Mouse (Mus musculus) induced T-regulatory cell, adult 2 months (primary cell): ENCODE results near the gene Gm28635.
"Not testable (repeated sequence)": the region's sequence is repeated elsewhere in the genome, so short reads cannot be mapped to it uniquely, and the experiment has no call there.

ENCODE experiments used
- DNase-seq: peaks from one replicate; pipeline ENCODE4 v3.0.0-alpha.2; 2012; ENCODE audit warnings: low read depth

The Gm28635 gene

DNA sequence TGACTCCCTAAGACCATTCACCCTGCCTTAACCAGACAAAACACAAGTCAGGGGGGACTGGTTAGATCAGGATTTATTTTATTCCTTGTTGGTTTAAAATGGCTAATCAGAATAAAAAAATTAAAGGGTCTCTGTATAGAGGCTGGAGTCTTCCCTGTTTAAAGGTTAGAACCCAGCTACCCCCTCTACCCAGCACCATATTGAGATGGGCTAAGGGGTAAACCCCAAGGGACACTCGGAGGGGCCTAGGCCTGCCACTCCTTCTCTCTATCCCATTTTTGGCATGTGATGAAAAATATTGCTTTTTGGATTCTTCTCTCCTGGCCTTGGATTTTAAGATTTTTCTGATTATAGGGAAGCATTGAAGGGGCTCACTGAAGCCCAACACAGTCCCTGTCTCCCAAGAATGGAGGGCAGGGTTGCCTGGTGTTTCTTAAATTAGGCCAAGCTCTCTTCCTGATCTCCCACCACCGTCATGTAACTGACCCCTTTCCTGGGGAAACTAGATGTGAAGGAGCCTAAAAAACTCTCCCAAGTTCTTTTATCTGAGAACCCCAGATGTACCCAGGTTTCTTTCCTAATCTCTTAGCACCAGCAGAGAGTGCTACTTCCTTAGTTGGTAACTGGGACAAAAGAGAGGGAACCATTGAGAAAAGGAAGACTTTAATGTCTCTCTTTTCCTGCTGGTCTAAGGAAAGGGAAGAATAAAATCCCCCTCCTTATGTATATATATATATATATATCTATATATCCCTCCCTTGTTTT is 10.4 kb upstream of the Gm28635 start:
- DNase-seq, result no peak

GRCm38 (mm10) chr2:84682605-84683183 is 4.9 kb upstream of the Gm28635 start:
- no peak for DNase-seq

DNA sequence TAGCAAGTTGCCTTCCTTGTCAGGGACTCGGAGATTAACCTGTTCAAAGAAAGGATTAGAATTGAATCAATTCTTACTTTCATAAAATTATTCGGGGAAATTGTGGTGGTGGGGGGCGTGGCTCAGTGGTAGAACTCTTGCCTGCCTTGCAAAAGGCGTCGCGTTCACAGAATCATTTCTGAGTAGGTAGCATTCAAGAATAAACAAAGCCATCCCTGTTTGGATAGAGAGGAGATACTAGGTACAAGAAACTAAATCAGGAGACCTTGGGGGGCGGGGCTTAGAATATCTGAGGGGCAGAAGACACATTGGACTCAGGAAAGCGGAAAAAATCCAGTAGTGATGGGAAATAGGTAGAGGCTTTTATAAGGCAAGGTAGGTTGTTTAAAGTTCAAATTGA is 1.2 kb upstream of the Gm28635 start, which contains the start of gene Tmx2:
Gene Tmx2, minus strand, starts transcription at position 125 of the 400 bp plus-strand sequence.
- DNase-seq, result peak; percentile 44

DNA sequence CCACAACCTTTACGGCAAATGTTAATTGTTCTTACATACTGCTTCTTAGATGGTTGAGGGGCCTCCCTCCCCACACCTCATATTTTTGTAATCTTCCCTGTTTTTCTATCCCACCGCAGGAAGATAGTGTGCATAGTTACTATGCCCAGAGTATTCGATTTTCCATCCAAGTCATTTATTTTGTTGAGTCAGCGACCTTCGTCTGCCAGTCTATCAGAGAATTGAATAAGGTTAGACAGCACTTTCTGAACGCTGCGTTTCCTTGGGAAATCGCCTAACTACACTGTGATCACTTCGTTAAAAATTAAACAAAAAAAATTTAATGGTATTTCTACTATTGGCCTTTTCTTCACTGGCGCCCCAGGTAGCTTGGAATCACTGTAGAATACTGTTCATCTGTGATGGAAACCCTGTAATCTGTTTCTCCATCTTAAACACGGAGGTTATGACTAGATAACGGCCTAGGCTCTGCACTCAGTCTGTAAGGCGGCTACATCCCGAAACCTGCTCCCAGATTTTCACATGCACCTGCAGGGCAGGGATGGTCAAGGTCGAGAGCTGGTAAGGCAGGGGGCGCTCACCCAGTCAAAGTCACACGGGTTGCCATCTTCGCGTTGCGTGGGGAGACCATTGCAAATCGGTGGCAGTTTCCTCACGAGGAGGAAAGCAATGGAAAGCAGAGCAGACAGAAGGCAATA is 422 bp downstream of the Gm28635 start:
- DNase-seq, result no peak

DNA sequence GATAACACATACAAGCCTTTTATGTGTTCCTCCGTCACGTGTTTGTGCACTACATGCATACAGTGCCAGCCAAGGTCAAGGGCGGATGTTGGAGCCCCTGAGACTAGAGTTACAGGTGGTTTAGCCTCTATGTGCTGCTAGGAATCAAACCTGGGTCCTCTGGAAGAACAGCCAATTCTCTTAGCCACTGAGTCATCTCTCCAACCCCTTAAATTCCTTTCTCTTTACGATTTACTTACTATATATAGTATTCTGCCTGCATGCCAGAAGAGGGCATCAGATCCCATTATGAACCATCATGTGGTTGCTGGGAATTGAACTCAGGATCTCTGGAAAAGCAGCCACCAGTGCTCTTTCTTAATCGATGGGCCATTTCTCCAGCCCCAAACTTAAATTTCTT is 6.3 kb downstream of the Gm28635 start:
- DNase-seq, result not testable (repeated sequence)

DNA sequence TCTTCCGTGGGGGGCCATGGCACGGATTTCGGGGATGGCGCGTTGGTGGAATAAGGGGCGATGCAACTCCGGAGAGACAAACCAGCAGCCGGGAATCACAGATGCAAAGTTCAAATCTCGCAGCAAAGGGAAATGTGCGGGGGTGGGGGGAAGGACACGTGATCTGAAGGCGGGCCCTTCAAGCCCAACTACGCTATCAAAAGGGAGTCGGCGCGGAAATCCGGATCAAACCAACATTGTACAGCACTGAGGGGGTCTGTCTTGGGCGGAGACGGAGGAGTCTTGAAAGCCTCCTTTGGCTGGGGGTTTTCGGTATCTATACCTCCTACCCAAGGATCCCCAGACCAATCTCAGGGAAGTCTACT is 7.3 kb downstream of the Gm28635 start, which contains the start of gene Selenoh:
Gene Selenoh, minus strand, starts transcription at position 202 of the 365 bp plus-strand sequence.
- DNase-seq, result peak; percentile 95

DNA sequence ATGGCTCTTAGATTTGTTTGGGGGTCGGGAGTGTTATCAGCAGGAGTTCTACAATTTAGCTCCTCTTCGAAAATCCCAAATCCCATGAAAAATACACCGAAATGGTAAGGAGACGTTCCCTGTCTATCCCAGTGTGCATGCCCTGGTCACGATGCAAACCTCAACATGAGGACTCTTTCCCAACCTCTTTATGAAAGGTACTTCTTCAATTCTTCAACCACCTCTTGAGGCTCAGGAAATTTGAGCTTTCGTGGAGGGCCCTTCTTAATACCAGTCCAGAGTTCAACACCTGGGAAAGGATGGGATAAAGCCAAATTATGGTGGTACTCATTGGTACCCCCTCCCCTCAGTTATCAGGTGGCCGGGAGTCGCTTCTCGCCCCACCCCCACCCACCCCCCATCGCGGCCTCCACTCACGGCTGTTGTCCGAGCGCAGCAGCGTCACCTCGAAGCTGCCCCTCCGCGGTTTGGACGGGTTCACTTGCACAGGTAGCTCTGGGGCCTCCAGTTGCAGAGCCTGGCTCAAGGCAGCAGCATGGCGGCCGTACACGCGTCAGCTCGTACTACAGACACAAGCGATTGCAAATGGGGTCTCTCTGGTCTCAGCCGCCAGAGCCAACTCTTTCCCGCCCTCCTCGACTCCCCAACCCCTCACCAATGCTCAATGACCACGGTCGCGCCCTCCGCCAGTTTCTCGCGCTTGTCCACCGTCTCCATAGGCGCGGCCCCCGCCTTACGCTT is 7.8 kb downstream of the Gm28635 start:
- peak; percentile 21 for DNase-seq

DNA sequence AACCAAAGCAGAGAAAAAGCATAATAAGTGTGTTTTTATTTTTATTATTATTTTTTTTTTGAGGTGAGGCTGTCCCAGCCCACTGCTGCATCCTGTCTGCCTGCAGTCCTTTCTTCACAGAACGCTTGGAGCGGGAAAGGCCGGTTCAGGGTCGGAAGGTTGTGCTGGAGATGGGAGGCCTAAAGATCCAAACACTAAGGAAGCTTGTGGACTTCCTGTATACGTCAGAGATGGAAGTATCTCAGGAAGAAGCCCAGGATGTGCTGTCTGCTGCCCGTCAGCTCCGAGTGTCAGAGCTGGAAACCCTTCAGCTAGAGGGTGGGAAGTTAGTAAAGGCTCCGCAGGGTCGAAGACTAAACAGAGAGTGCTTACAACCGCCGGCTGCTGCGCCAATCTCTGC is 11.8 kb downstream of the Gm28635 start:
- no peak for DNase-seq

- peak; percentile 78 for DNase-seq
Observed at GRCm38 (mm10) chr2:84662866-84663265, 15.0 kb downstream of the Gm28635 start.

- DNase-seq, result peak; percentile 81
Observed at GRCm38 (mm10) chr2:84660253-84660652, 17.6 kb downstream of the Gm28635 start.

DNA sequence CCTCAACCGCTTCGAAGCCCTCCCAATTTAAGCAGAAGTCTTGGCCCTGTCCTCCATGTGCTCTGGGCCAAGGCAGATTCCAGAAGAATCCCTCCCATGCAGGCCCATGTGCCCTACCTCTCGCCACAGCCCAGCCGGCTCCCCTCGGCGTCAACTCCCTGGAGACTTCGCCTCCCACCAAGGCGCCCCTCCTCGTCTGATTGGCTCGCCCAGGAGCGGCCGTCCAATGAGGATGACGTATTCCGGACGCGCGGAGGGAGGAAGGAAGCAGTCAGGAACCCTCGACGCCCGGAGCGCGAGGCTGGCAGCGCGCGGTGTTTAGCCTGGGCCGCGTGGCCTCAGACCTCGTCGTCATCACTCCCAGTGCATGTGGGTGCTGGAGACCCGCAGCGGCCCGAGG is 19.0 kb downstream of the Gm28635 start, which contains the start of gene Btbd18:
Gene Btbd18, plus strand, starts transcription at position 274 of the 400 bp plus-strand sequence.
- no peak for DNase-seq

DNA sequence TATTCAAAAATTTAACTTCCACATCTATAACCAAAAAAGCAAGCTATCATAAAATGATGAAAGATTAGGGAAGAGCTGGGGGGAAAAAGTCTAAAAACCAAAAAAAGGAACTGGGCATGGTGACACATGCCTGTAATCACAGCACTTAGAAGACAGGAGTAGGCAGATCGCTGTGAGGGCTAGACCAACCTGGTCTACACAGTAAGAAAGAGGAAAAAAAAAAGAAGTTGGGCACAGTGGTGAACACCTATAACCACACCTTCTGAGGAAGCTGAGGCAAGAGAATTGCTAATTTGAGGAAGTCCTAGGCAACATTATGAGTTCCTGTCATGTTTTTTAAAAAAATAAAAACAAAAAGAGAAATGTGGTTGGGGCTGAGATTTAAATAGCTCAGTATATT is 22.0 kb downstream of the Gm28635 start:
- no peak for DNase-seq

DNA sequence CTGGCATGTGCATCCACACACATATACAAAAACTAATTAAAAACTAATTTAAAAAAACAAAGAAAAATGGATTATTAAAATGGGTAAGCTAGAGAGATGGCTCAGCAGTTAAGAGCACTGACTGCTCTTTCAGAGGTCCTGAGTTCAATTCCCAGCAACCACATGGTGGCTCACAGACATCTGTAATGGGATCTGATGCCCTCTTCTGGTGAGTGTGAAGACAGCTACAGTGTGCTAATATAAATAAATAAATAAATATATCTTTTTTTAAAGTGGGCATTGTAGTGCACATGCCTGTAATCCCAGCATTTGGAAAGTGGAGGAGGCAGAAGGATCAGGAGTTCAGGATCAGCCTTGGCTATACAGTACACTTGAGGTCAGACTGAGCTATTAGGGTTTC is 24.5 kb downstream of the Gm28635 start:
- no peak for DNase-seq

DNA sequence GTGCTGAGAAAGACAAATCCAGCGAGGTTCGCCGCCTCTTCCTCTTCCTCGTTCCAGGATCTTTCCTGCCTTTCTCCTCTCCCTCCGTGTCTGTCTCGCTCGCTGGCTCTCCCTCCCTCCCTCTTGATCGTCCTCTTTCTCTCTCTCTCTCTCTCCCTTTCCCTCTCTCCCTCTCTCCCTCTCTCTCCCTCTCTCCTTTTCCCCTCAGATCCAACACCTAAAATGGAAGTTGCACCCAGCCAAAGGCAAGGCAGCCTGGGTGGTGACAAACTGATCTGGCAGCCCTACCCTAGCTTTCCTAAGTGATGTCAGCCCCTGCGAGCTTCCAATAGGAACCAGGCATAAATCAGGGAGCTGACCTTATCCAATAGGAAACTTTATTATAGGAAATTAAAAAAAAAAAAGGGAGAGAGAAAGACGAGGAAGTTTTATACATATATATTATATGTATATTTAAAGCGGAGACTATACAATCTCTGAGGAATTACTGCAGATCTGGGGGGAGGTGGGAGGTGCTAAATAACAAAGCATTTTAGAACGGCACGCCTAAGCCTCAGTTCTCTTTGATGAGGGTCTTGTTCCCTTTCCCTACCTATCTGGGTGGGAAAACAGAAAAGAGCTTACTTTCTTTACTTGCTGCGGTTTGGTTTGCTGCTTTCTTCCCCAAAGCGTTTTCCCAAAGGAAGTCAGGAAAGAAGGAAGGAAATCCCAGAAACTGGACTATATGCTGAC is 27.2 kb downstream of the Gm28635 start, which contains the start of gene Ctnnd1:
Gene Ctnnd1, minus strand, starts transcription at position 302 of the 732 bp plus-strand sequence.
- no peak for DNase-seq

GRCm38 (mm10) chr2:84649674-84650073 is 28.2 kb downstream of the Gm28635 start:
- no peak for DNase-seq

DNA sequence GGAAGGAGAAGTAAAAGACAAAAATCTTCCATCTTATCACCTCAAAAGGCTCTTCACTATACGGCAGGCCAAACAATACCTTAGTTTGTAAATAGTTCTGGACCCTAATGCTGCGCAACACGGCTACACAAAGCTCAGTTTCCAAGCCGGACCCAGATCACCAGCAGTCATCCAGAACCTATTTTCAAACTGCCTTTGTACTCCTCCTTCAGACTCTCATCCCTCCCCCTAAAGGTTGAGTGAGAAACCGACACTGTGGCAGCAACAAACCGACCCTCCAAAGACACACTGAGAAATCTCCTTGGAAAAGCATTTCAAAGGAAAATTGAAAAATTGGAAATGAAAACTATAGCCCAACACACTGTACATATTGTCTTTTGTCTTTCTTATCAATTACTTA is 29.5 kb downstream of the Gm28635 start:
- DNase-seq, result no peak

DNA sequence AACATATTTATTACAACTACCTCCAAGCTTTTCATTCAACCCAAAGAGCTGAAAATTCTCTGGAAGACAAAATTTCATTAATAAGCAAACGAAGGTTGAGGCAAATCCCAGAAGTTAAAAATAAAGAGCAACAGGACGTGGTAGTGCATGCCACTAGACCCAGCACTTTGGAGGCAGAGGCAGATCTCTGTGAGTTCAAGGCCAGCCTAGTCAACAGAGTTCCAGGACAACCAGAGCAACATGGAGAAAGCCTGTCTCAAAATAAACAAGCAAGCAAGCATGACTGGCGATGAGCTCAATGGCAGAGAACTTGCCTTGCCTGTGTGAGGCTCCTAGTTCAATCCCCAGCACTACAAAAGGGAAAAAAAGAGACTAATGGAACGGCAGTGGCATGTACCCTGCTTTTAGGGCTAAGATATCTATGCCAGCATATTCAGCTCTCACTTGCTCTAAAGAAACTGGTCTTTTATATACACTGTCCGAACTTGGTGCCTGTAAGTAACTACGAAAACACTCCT is 30.7 kb downstream of the Gm28635 start:
- DNase-seq, result no peak

GRCm38 (mm10) chr2:84646138-84646537 is 31.7 kb downstream of the Gm28635 start:
- DNase-seq, result no peak

GRCm38 (mm10) chr2:84640833-84641232 is 37.0 kb downstream of the Gm28635 start:
- DNase-seq, result no peak

DNA sequence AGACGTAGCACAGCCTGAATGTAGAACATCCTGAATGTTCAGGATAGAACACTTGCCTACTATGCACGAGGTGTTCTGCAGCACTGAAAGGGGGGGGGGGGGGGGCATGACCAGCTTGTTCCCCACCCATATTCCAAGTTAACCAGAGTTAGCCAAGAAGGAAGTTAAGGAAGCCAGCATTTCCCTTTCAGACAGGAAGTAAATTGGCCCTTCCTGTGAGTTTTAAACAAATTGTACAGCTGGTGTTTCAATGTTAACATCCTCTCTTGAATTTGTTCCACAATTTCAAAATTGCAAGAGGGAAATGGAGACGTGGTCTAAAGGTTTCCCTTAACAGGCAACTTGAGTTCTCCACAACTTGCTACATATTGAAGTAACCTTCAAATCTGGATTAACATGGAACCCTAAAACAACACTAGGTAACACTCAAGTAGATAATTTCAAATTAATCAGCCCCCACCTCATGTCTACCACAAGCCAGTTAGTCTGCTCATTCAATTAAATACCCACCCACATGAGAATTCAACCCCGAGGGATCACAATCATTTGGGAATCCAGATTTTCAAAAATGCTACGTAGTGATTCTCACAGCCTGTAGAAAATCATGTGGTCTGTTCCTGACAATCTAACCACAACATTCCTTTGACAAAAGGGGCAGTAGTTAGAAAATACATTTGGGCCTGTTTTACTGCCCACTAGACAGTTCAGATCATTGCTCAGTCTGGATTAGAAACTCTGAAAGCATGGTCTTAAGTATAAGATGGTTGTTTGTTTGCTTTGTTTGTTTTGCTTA is 39.2 kb downstream of the Gm28635 start:
- no peak for DNase-seq
